Mouse (Mus musculus): Measurements from ENCODE around the gene Cdk14.

GRCm38 (mm10) chr5:5116775-5117522, 303.2 kb downstream of the Cdk14 start:
- TF ChIP-seq POLR2A (IDR thresholded peaks at IDR 0.05; ENCODE audit: low read depth, low read length) (no peak), CTCF (IDR thresholded peaks at IDR 0.05; ENCODE audit: extremely low read depth, insufficient read depth, insufficient read length, insufficient replicate concordance) (no peak)

Data from spleen, adult 2 months (tissue).